8 mouse cellular contexts compared by ENCODE assay signal in the genomic region with DNA sequence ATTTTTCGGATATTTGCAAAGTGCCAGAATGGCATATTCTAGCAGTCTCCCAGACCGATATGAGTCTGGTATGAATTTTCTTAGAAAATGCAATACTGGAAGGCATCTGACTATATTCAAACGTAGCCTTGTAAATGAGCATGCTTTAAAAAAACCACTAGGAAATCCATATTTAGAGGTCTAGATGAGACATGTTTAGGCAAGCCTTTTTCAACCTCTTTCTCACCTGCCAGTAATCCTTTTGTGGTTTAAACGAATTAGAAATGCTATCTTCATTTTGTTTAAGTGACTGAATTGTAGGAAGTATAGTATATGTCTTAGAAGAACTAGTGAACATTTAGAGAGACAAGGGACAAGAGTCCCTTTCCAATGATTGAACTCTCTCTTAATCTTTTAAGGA. TPM values are rescaled to one million over a fixed set of nuclear protein-coding genes. Genes with fewer than 3 reads are reported as not detected.
DNase-seq lines count a peak whose midpoint lies in the region; ATAC-seq and TF ChIP-seq lines count a peak whose summit lies in the region.

No protein-coding gene starts in this region.

- 8% methylated on average over 4 of the region's 4 CpGs for WGBS in kidney, embryonic 14.5 days
- WGBS in hindbrain, embryonic 14.5 days: 12% methylated on average over 4 of the region's 4 CpGs
- 12% methylated on average over 4 of the region's 4 CpGs for WGBS in midbrain, embryonic 13.5 days

- peak overlapping the region; percentile 68 for H3K4me3 ChIP-seq in kidney, embryonic 14.5 days (ENCODE audit: low read length)
- peak overlapping the region; percentile 99 for H3K4me3 ChIP-seq in bone marrow macrophage, adult 2 months (ENCODE audit: insufficient read depth, low read length)
- H3K4me3 ChIP-seq in hindbrain, embryonic 14.5 days (replicated peaks; ENCODE audit: low read length): peak overlapping the region; percentile 67
- peak overlapping the region; percentile 83 for H3K4me3 ChIP-seq in midbrain, embryonic 13.5 days (replicated peaks)

- no peaks in the 10 kb centered on the region for H3K9me3 ChIP-seq in kidney, embryonic 14.5 days (ENCODE audit: control insufficient read depth, low read length)
- no peaks in the 10 kb centered on the region for H3K9me3 ChIP-seq in hindbrain, embryonic 14.5 days (ENCODE audit: control insufficient read depth, low read length)
- no peaks in the 10 kb centered on the region for H3K9me3 ChIP-seq in midbrain, embryonic 13.5 days

- ATAC-seq in kidney, embryonic 14.5 days (ENCODE audit: low FRiP score, low TSS enrichment): no peak
- no peak for ATAC-seq in hindbrain, embryonic 14.5 days (ENCODE audit: low FRiP score)
- no peak for ATAC-seq in midbrain, embryonic 13.5 days

- H3K4me2 ChIP-seq in kidney, embryonic 14.5 days (replicated peaks; ENCODE audit: low read depth, low read length): peak overlapping the region; percentile 67
- H3K4me2 ChIP-seq in hindbrain, embryonic 14.5 days (replicated peaks): peak overlapping the region; percentile 63
- H3K4me2 ChIP-seq in midbrain, embryonic 13.5 days (replicated peaks): peak overlapping the region; percentile 88

- no peak overlapping the region for H3K27ac ChIP-seq in kidney, embryonic 14.5 days (ENCODE audit: low read depth, low read length)
- peak overlapping the region; percentile 63 for H3K27ac ChIP-seq in bone marrow macrophage, adult 2 months (ENCODE audit: insufficient read depth, low read depth, low read length)
- H3K27ac ChIP-seq in hindbrain, embryonic 14.5 days: 0 out of 2 replicates have a peak overlapping the region, but pooled peaks have one; percentile 85
- 0 out of 2 replicates have a peak overlapping the region, but pooled peaks have one; percentile 89 for H3K27ac ChIP-seq in midbrain, embryonic 13.5 days

- TF ChIP-seq POLR2A in bone marrow macrophage, adult 2 months (IDR thresholded peaks at IDR 0.05; ENCODE audit: borderline replicate concordance, low read depth, low read length): no peak

- no peaks in the 10 kb centered on the region for H3K27me3 ChIP-seq in kidney, embryonic 14.5 days (ENCODE audit: control insufficient read depth, insufficient read depth, low read length)
- no peaks in the 10 kb centered on the region for H3K27me3 ChIP-seq in hindbrain, embryonic 14.5 days (ENCODE audit: control insufficient read depth, insufficient read depth, low read length)
- no peaks in the 10 kb centered on the region for H3K27me3 ChIP-seq in midbrain, embryonic 13.5 days

- DNase-seq in kidney, adult 18-20 months: no peak
- no peak for DNase-seq in hindbrain, embryonic 14.5 days (ENCODE audit: low spot score)
- DNase-seq in spleen, adult 12 weeks (ENCODE audit: low spot score): no peak
- DNase-seq in spleen, postnatal 36 days (ENCODE audit: low spot score in 2 of 2): no peak
- DNase-seq in yolk sac, embryonic 10.5 days (ENCODE audit: low spot score): no peak

- no peaks in the 10 kb centered on the region for H3K4me1 ChIP-seq in kidney, embryonic 14.5 days (ENCODE audit: control insufficient read depth, insufficient read depth, low read length)
- H3K4me1 ChIP-seq in bone marrow macrophage, adult 2 months (ENCODE audit: control insufficient read depth, insufficient read depth, low read length): peaks cover 9% of the 10 kb centered on the region
- H3K4me1 ChIP-seq in hindbrain, embryonic 14.5 days (replicated peaks; ENCODE audit: control insufficient read depth, insufficient read depth, low read length): peaks cover 11% of the 10 kb centered on the region
- peaks cover 19% of the 10 kb centered on the region for H3K4me1 ChIP-seq in midbrain, embryonic 13.5 days (replicated peaks)

- no peak for TF ChIP-seq CTCF in bone marrow macrophage, adult 2 months (IDR thresholded peaks at IDR 0.05; ENCODE audit: low read depth, low read length)

- H3K9ac ChIP-seq in kidney, embryonic 14.5 days (ENCODE audit: low read depth, low read length): peak overlapping the region; percentile 63
- H3K9ac ChIP-seq in hindbrain, embryonic 14.5 days: peak overlapping the region; percentile 73
- H3K9ac ChIP-seq in midbrain, embryonic 13.5 days (replicated peaks): peak overlapping the region; percentile 87

- peaks cover 7% of the 10 kb centered on the region; the same call in 1 of the 2 replicates for H3K36me3 ChIP-seq in kidney, embryonic 14.5 days (ENCODE audit: control insufficient read depth, insufficient read depth, low read length)
- H3K36me3 ChIP-seq in hindbrain, embryonic 14.5 days (replicated peaks; ENCODE audit: control insufficient read depth, insufficient read depth): no peaks in the 10 kb centered on the region
- no peaks in the 10 kb centered on the region for H3K36me3 ChIP-seq in midbrain, embryonic 13.5 days

RNA-seq across cellular contexts. Expression of gene Csnk1g1, which starts 1.1 kb away (rescaled TPM):
- 17.0 and 20.8 TPM in 2 replicates for polyA plus RNA-seq in kidney, embryonic 14.5 days (2014; fragmentation: Nextera tagmentation; extraction: Ambion mirVana)
- polyA plus RNA-seq in bone marrow macrophage, adult 2 months (2012; ENCODE audit: insufficient read depth, insufficient read length, missing spikeins): 18.7 and 19.3 TPM in 2 replicates
- 23.6 and 28.9 TPM in 2 replicates for polyA plus RNA-seq in hindbrain, embryonic 14.5 days (2014; fragmentation: Nextera tagmentation; extraction: Ambion mirVana)
- polyA plus RNA-seq in midbrain, embryonic 13.5 days (2015; fragmentation: Nextera tagmentation; extraction: Ambion mirVana): 24.5 and 25.4 TPM in 2 replicates

RNA-seq across cellular contexts. Expression of gene Trip4, which starts 1.2 kb away (rescaled TPM):
- polyA plus RNA-seq in kidney, embryonic 14.5 days (2014; fragmentation: Nextera tagmentation; extraction: Ambion mirVana): 24.0 and 36.6 TPM in 2 replicates
- 20.2 and 21.2 TPM in 2 replicates for polyA plus RNA-seq in bone marrow macrophage, adult 2 months (2012; ENCODE audit: insufficient read depth, insufficient read length, missing spikeins)
- 35.5 and 36.7 TPM in 2 replicates for polyA plus RNA-seq in hindbrain, embryonic 14.5 days (2014; fragmentation: Nextera tagmentation; extraction: Ambion mirVana)
- 31.3 and 32.2 TPM in 2 replicates for polyA plus RNA-seq in midbrain, embryonic 13.5 days (2015; fragmentation: Nextera tagmentation; extraction: Ambion mirVana)

RNA-seq across cellular contexts. Expression of gene Pclaf, which starts 19.8 kb away (rescaled TPM):
- polyA plus RNA-seq in kidney, embryonic 14.5 days (2014; fragmentation: Nextera tagmentation; extraction: Ambion mirVana): 283 and 343 TPM in 2 replicates
- polyA plus RNA-seq in bone marrow macrophage, adult 2 months (2012; ENCODE audit: insufficient read depth, insufficient read length, missing spikeins): 60.9 and 62.4 TPM in 2 replicates
- polyA plus RNA-seq in hindbrain, embryonic 14.5 days (2014; fragmentation: Nextera tagmentation; extraction: Ambion mirVana): 18.1 and 18.3 TPM in 2 replicates
- 62.0 and 72.5 TPM in 2 replicates for polyA plus RNA-seq in midbrain, embryonic 13.5 days (2015; fragmentation: Nextera tagmentation; extraction: Ambion mirVana)
